Mouse (Mus musculus) adrenal gland, adult 2 months (tissue): Measurements from ENCODE around the gene Rnf157. TPM values are rescaled to one million over a fixed set of nuclear protein-coding genes. Genes with fewer than 3 reads are reported as not detected.

Experiments used
- DNase-seq: peaks from one replicate; pipeline ENCODE4 v3.0.0; 2021
- polyA plus RNA-seq: library from polyadenylated mRNA; depleted of rRNA; stranded (reverse); fragments of >200 nt; gene quantifications from 2 replicates; pipeline ENCODE4 v1.2.3, GENCODE M21; 2012; rRNA removed
- total RNA-seq, 2 experiments: library from RNA; stranded (reverse); gene quantifications; 2 replicates each; pipeline ENCODE4 v1.2.3; 2021

Rnf157 gene
- total and polyA plus RNA-seq, 3 experiments = 5.5 to 7.2 (median 6.8) TPM

DNA sequence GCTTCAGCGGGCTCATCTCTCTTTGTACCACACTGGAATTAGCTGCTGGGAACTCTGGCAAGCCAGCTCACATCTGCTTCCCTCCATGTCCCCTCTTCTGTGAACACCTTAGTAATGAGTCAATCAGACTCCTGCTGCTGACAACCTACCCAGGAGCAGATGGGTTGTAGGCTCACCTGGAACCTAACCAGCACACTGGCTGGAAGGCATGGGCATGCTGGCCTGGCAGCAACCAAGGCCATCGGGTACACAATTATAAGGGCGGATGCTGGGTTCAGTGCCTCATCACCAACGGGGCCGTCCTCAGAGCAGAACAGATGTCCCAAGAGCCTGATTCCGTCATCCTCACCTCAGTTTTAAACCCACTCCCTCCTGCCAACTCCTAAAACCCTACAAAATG lies 114.2 kb downstream of the Rnf157 start:
- DNase-seq = no peak

DNA sequence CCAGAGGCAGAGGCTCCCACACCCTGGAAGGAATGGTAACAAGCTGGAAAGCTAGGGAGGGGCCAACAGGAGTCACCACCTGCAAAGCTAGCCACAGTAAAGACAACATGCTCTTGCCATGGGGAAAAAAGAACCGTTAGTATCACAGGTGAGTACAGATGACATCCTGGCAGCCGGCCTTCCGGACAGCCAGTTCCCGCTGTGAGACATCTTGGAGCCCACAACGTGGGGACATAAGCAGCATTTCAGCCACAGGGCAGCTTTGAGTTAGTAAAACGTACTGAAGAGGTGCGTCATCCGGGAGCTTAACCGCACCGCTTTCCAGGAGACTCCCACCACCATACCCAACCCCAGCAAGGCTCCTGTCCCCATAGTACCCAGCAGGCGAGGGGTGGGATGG lies 114.6 kb downstream of the Rnf157 start:
- DNase-seq = no peak

DNA sequence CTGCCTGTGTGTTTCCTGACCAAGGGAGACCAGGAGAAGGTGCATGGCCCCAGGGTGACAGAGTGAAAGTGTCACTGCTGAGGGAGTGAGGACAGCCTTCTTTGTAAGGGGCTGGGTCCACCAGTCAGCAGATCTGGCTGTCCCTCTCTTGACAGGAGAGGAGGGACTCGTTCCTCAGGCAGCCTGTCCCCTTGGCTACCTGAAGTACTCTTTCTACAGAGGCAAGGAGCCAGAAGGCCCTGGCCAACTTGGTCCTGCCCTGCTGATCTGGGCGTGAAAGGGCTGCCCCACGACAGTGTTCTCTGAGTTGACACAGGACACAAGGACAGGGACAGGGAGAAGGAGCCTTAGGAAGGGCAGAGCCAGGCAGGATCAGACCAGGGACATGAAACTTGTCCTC lies 115.8 kb downstream of the Rnf157 start:
- no peak for DNase-seq

DNA sequence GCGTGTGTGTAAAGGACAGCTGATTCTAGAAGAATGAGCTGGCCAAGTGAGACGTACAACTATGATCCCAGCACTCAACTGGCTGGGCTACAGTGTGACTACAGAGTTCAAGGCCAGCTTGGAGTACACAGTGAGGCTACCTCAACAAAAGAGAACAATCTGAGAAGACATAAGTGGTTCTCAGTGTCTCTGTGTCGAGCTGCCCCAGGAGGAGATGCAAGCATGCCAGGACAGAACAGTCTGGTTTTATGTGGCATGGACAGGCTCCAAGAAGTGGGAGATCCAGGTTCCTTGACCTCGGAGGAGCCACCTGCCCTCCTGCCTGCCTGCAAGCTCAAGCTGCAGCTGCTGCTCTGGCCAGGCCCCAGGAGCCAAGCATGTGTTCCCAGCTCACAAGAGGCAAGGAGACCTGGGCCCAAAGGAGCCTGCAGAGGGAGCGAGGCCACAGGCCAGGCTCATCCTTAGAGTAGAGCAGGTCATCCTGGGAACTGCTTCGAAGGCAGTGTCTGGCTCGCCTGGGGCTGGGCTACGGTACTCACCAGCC lies 116.6 kb downstream of the Rnf157 start:
- no peak for DNase-seq

DNA sequence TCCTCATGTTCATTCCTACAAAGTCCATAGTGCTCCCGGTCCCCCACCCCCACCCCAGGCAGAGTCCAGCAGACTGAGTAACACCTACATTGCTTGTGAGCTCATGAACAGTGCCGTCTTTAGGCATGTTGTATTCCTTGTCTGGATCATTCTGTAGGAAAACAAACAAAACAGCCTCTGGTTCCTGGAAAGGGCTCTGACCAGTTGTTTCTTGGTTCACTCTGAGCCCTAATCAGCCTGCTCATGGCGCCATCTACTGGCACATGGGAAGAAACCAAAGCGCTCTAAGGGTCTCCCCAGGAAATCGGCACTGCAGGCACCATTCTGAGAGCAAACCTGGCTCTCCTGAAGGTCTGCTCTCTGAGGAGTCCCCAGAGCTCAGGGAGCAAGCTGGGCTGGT lies 118.5 kb downstream of the Rnf157 start:
- peak; percentile 41 for DNase-seq

DNA sequence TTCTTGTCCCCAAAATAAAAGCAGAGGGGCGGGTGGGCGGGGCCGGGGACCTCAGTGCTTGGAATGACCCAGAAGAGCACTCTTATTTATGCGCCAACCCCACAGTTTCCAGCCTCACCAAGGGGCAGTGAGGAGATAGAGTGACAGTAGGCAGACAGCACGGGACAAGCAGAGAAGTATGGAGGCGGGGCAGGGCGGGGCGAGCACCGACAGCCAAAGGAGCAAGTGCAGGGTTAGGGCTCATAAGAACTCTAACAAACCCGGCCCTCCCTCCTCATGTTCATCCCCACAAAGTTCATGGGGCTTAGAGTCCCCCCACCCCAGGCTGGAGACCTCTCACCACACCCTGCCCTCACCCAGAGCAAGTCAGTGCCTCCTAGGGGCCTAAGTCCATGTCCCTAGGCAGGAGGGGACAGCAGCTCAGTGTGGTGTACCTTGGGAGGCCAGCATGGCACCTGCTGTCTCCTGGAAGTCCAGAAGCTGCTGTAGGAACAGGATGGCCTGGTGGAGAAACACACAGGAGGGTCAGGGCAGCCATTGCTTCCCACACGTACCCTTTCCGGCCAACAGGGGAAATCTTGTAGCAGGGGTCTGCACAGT lies 119.2 kb downstream of the Rnf157 start:
- no peak for DNase-seq

DNA sequence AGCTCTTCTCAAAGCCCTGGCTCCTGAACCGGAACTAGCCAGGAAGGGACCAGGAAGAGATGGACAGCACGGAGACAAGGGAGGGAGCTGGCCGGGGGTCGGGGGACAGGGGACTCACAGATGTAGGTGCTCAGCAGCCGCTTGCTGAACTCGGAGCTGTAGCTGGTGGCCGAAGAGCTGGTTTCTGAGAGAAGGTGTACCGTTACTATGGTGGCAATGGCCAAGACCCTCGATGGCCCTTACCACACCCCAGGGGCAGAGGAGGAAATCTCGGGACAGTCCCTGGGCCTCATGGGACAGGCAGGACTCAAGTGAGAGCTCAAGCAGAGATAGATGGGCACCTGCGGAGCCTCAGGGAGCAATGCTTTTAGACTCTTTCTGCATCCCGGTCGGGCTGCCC lies 120.4 kb downstream of the Rnf157 start:
- DNase-seq = no peak

DNA sequence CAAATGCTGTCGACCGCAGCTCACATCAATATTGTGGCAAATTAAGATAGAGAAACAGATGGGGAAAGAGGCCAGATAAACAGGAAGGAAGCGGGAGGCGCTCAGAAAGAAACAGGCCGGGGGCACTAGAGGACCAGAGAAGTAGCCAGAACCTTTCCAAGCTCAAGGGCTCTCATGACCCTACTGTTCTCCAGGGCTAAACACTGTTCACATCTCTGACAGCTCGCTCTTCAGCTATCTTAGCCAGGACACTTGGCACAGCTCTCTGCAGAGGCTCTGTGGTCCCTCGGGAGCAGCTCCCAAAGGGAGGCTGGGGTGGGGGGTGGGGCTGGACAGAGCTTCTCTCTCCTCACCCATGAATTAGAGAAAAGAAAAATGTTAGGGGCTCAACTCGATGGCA lies 122.3 kb downstream of the Rnf157 start:
- no peak for DNase-seq

DNA sequence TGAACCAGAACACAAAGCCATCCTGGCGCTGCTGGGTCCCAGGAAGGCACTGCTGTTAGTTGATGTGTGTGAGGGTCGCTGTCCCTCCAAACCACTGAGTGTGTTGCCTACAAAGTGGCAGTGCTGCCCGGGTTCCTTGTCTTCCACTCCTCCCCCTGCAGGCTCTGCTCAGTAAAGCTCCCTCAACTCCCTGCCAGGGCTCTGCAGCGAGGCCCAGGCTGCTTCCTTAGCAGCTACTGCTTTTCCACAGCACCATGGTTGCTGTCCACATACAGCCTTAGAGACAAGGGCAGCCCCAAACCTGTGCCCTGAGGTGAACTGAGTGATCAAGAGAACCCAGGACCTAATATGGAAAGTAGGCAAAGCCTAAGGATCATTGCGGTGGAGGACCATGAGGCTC lies 125.5 kb downstream of the Rnf157 start:
- no peak for DNase-seq

Other genes with a start within 250 kb of the Rnf157 start
- 10 to 100 TPM; 30.4 to 37.8 TPM for gene Fbf1, start 244.9 kb downstream of the Rnf157 start, total RNA-seq
- gene Fbf1, start 244.9 kb downstream of the Rnf157 start, polyA plus RNA-seq = 19.5 and 21.4 TPM in 2 replicates
- gene Ten1, start 214.2 kb downstream of the Rnf157 start, total RNA-seq = 10 to 100 TPM; 24.7 to 27.3 TPM
- gene Ten1, start 214.2 kb downstream of the Rnf157 start, polyA plus RNA-seq = 15.0 and 16.2 TPM in 2 replicates
- gene Acox1, start 214.0 kb downstream of the Rnf157 start, total RNA-seq = 100 to 1,000 TPM; 225 TPM
- 64.1 and 67.5 TPM in 2 replicates for gene Acox1, start 214.0 kb downstream of the Rnf157 start, polyA plus RNA-seq
- gene Evpl, start 175.0 kb downstream of the Rnf157 start, total RNA-seq = 1 to 10 TPM in 1 of 2 experiments, under 1 TPM in 1; 0.43 to 1.8 TPM
- gene Evpl, start 175.0 kb downstream of the Rnf157 start, polyA plus RNA-seq = 0.49 and 0.57 TPM in 2 replicates
- gene Srp68, start 138.8 kb downstream of the Rnf157 start, total RNA-seq = 10 to 100 TPM; 70.0 to 77.0 TPM
- 21.4 and 27.6 TPM in 2 replicates for gene Srp68, start 138.8 kb downstream of the Rnf157 start, polyA plus RNA-seq
- gene Galr2, start 132.1 kb downstream of the Rnf157 start, total RNA-seq = under 1 TPM in 1 of 2 experiments, not detected in 1; 0.24 TPM
- gene Galr2, start 132.1 kb downstream of the Rnf157 start, polyA plus RNA-seq = 0.90 and 1.1 TPM in 2 replicates
- gene Exoc7, start 105.8 kb downstream of the Rnf157 start, total RNA-seq = 10 to 100 TPM; 64.9 to 67.6 TPM
- gene Exoc7, start 105.8 kb downstream of the Rnf157 start, polyA plus RNA-seq = 21.8 and 26.7 TPM in 2 replicates
- gene Foxj1, start 77.6 kb downstream of the Rnf157 start, total RNA-seq = under 1 TPM in 1 of 2 experiments, not detected in 1; 0.14 TPM
- gene Foxj1, start 77.6 kb downstream of the Rnf157 start, polyA plus RNA-seq = 0.19 and 0.26 TPM in 2 replicates
- gene Ubald2, start 21.1 kb upstream of the Rnf157 start, total RNA-seq = 10 to 100 TPM; 16.3 to 35.2 TPM
- gene Ubald2, start 21.1 kb upstream of the Rnf157 start, polyA plus RNA-seq = 119 and 158 TPM in 2 replicates
- gene Qrich2, start 53.2 kb upstream of the Rnf157 start, total RNA-seq = not detected
- gene Qrich2, start 53.2 kb upstream of the Rnf157 start, polyA plus RNA-seq = 0.06 TPM in 1 of 2 replicates, not detected in the other
- gene Prpsap1, start 81.2 kb upstream of the Rnf157 start, total RNA-seq = 10 to 100 TPM; 76.0 to 85.0 TPM
- 223 and 257 TPM in 2 replicates for gene Prpsap1, start 81.2 kb upstream of the Rnf157 start, polyA plus RNA-seq
- gene Sphk1, start 117.9 kb upstream of the Rnf157 start, total RNA-seq = 1 to 10 TPM; 2.4 to 2.6 TPM
- 3.7 and 4.1 TPM in 2 replicates for gene Sphk1, start 117.9 kb upstream of the Rnf157 start, polyA plus RNA-seq
- 10 to 100 TPM; 24.9 to 26.7 TPM for gene Ube2o, start 168.4 kb upstream of the Rnf157 start, total RNA-seq
- 21.8 and 24.6 TPM in 2 replicates for gene Ube2o, start 168.4 kb upstream of the Rnf157 start, polyA plus RNA-seq
- gene Aanat, start 173.4 kb upstream of the Rnf157 start, total RNA-seq = not detected
- 0.40 TPM in 1 of 2 replicates, not detected in the other for gene Aanat, start 173.4 kb upstream of the Rnf157 start, polyA plus RNA-seq
- 10 to 100 TPM in 1 of 2 experiments, 1 to 10 TPM in 1; 8.2 to 22.7 TPM for gene Rhbdf2, start 214.0 kb upstream of the Rnf157 start, total RNA-seq
- 41.1 and 56.8 TPM in 2 replicates for gene Rhbdf2, start 214.0 kb upstream of the Rnf157 start, polyA plus RNA-seq
- gene Prcd, start 240.5 kb upstream of the Rnf157 start, total RNA-seq = 10 to 100 TPM; 10.2 to 14.2 TPM
- 13.0 and 14.1 TPM in 2 replicates for gene Prcd, start 240.5 kb upstream of the Rnf157 start, polyA plus RNA-seq
- gene Cygb, start 241.3 kb upstream of the Rnf157 start, total RNA-seq = 10 to 100 TPM; 24.8 to 46.8 TPM
- gene Cygb, start 241.3 kb upstream of the Rnf157 start, polyA plus RNA-seq = 54.3 and 62.4 TPM in 2 replicates